Mouse (Mus musculus): ENCODE results near the gene Acbd4.

DNA sequence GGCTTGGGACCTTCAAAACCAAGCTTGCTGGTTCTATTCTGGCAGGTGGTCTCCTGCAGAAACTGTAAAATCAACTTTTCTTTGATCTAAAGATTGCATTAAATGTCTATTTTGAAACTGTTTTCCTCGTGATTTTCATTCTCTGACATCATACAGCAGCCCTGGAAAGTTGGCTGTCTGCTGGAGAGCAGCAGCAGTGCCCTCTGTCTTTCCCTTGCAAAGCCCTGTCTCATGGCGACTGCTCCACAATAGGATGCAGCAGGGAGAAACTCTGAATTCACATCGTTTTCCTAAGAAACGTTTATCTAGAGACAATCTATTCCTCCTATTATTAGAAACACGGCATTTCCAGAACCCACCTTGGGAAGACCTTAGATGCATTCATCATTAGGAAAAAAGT, 18.1 kb downstream of the Acbd4 start:
- no peak for TF ChIP-seq POLR2A (IDR thresholded peaks at IDR 0.05; ENCODE audit: extremely low read depth, insufficient read depth, low read length)
- TF ChIP-seq CTCF (IDR thresholded peaks at IDR 0.05; ENCODE audit: extremely low read depth, insufficient read depth, low read length) = no peak
